Mouse (Mus musculus) limb, embryonic 13.5 days (tissue): ENCODE measurements around the gene Llgl2. TPM values are rescaled to one million over a fixed set of nuclear protein-coding genes. Genes with fewer than 3 reads are reported as not detected.

Experiments used
- ATAC-seq: fragments of 200-750 bp; cut with Nextera tagmentation; 2 replicates; pipeline ENCODE4 v1.8.0; 2017; ENCODE audit warnings: low read depth, moderate number of reproducible peaks, moderate TSS enrichment; ENCODE audit not compliant: low FRiP score
- H3K27ac ChIP-seq: fragments of 300-500 bp; sonication (generic); 2 replicates; pipeline ENCODE4 v1.5.1; 2015; ENCODE audit warnings: inconsistent platforms, mild to moderate bottlenecking, moderate library complexity
- H3K27me3 ChIP-seq: fragments of 300-500 bp; sonication (generic); 2 replicates; pipeline ENCODE4 v1.6.1; 2015; ENCODE audit warnings: mild to moderate bottlenecking, inconsistent platforms
- H3K36me3 ChIP-seq: fragments of 300-500 bp; sonication (generic); 2 replicates; pipeline ENCODE4 v1.6.1; 2015; ENCODE audit warnings: inconsistent platforms, mild to moderate bottlenecking, moderate library complexity
- H3K4me1 ChIP-seq: fragments of 300-500 bp; sonication (generic); 2 replicates; pipeline ENCODE4 v1.6.1; 2015; ENCODE audit warnings: inconsistent platforms
- H3K4me2 ChIP-seq: fragments of 300-500 bp; sonication (generic); replicated peaks from 2 replicates; pipeline ENCODE4 v1.6.1; 2015; ENCODE audit warnings: inconsistent platforms, mild to moderate bottlenecking, moderate library complexity
- H3K4me3 ChIP-seq: fragments of 300-500 bp; sonication (generic); 2 replicates; pipeline ENCODE4 v1.5.1; 2015; ENCODE audit warnings: moderate library complexity, mild to moderate bottlenecking, inconsistent platforms
- H3K9ac ChIP-seq: fragments of 300-500 bp; sonication (generic); 2 replicates; pipeline ENCODE4 v1.6.1; 2015; ENCODE audit warnings: mild to moderate bottlenecking, inconsistent platforms
- H3K9me3 ChIP-seq: fragments of 300-500 bp; sonication (generic); 2 replicates; pipeline ENCODE4 v1.6.1; 2016; ENCODE audit warnings: inconsistent platforms
- WGBS: fragments of 180-500 bp; shearing (Covaris S2); methylation state at CpG from one replicate; pipeline ENCODE4 v1.1.7; 2015; 5-methylcytosine and 5-hydroxymethylcytosine counted together
- polyA plus RNA-seq: library from polyadenylated mRNA; unstranded; fragments of >200 nt; fragmentation: Nextera tagmentation; extraction: Ambion mirVana; gene quantifications from 2 replicates; pipeline ENCODE4 v1.2.1, GENCODE M21; 2015

Gene Llgl2
- polyA plus RNA-seq: 4.8 and 6.0 TPM in 2 replicates

GRCm38 (mm10) chr11:115823774-115824740 lies at the start of gene Llgl2:
Gene Llgl2 (plus strand): TSS chr11:115824049.
- ATAC-seq: peak; percentile 90
- Histone ChIP-seq H3K4me1 (peaks cover 17% of the 10 kb centered on the region), H3K9me3 (no peaks in the 10 kb centered on the region), H3K4me2 (peak within 1 kb of the TSS; percentile 93), H3K36me3 (peaks cover 37% of the 10 kb centered on the region), H3K27ac (no peak within 1 kb of the TSS), H3K9ac (peak within 1 kb of the TSS; percentile 73), H3K27me3 (peaks cover 23% of the 10 kb centered on the region), H3K4me3 (peak within 1 kb of the TSS; percentile 68)
- WGBS: under 1% methylated on average over 85 of the region's 87 CpGs

- Histone ChIP-seq H3K9ac (no peak overlapping the region), H3K9me3 (no peaks in the 10 kb centered on the region), H3K27ac (no peak overlapping the region), H3K4me2 (no peak overlapping the region), H3K4me3 (no peak overlapping the region), H3K27me3 (no peaks in the 10 kb centered on the region), H3K4me1 (peaks cover 31% of the 10 kb centered on the region), H3K36me3 (peaks cover 25% of the 10 kb centered on the region)
- no peak for ATAC-seq
- WGBS: 58% methylated on average over 4 of the region's 4 CpGs
Observed at GRCm38 (mm10) chr11:115774653-115775052, 49.2 kb upstream of the Llgl2 start.

GRCm38 (mm10) chr11:115775821-115776665 lies 47.8 kb upstream of the Llgl2 start:
- Histone ChIP-seq H3K9ac (no peak overlapping the region), H3K36me3 (peaks cover 23% of the 10 kb centered on the region), H3K9me3 (no peaks in the 10 kb centered on the region), H3K27me3 (no peaks in the 10 kb centered on the region), H3K4me2 (no peak overlapping the region), H3K27ac (peak overlapping the region; percentile 12; the same call in 1 of the 2 replicates), H3K4me1 (peaks cover 43% of the 10 kb centered on the region), H3K4me3 (no peak overlapping the region)
- no peak for ATAC-seq
- 38% methylated on average over 18 of the region's 18 CpGs for WGBS

- 70% methylated on average over 9 of the region's 9 CpGs for WGBS
- Histone ChIP-seq H3K27ac (peak overlapping the region; percentile 12; the same call in 1 of the 2 replicates), H3K27me3 (no peaks in the 10 kb centered on the region), H3K4me2 (no peak overlapping the region), H3K4me3 (no peak overlapping the region), H3K9ac (no peak overlapping the region), H3K4me1 (peaks cover 43% of the 10 kb centered on the region), H3K36me3 (peaks cover 30% of the 10 kb centered on the region), H3K9me3 (no peaks in the 10 kb centered on the region)
- ATAC-seq: no peak
Observed at GRCm38 (mm10) chr11:115776954-115777353, 46.9 kb upstream of the Llgl2 start.

GRCm38 (mm10) chr11:115777487-115778335 lies 46.1 kb upstream of the Llgl2 start:
- WGBS: 81% methylated on average over 17 of the region's 17 CpGs
- no peak overlapping the region for H3K4me3 ChIP-seq
- H3K4me1 ChIP-seq: peaks cover 46% of the 10 kb centered on the region
- H3K4me2 ChIP-seq: no peak overlapping the region
- ATAC-seq: peak; percentile 25; the same call in 1 of the 2 replicates
- H3K27me3 ChIP-seq: no peaks in the 10 kb centered on the region
- peaks cover 32% of the 10 kb centered on the region for H3K36me3 ChIP-seq
- no peak overlapping the region for H3K9ac ChIP-seq
- no peaks in the 10 kb centered on the region for H3K9me3 ChIP-seq
- H3K27ac ChIP-seq: peak overlapping the region; percentile 12; the same call in 1 of the 2 replicates

- 34% methylated on average over 9 of the region's 9 CpGs for WGBS
- peak; percentile 48; the same call in 1 of the 2 replicates for ATAC-seq
- H3K27ac ChIP-seq: peak overlapping the region; percentile 52
- 0 out of 2 replicates have a peak overlapping the region, but pooled peaks have one; percentile 7 for H3K4me2 ChIP-seq
- peaks cover 27% of the 10 kb centered on the region for H3K36me3 ChIP-seq
- peaks cover 50% of the 10 kb centered on the region for H3K4me1 ChIP-seq
- peak overlapping the region; percentile 31 for H3K9ac ChIP-seq
- H3K4me3 ChIP-seq: no peak overlapping the region
- no peaks in the 10 kb centered on the region for H3K27me3 ChIP-seq
- H3K9me3 ChIP-seq: no peaks in the 10 kb centered on the region
Observed at GRCm38 (mm10) chr11:115779038-115779571, 44.7 kb upstream of the Llgl2 start.

GRCm38 (mm10) chr11:115780141-115781070 lies 43.4 kb upstream of the Llgl2 start:
- 23% methylated on average over 20 of the region's 20 CpGs for WGBS
- peaks cover 29% of the 10 kb centered on the region for H3K36me3 ChIP-seq
- 0 out of 2 replicates have a peak overlapping the region, but pooled peaks have one; percentile 7 for H3K4me2 ChIP-seq
- no peaks in the 10 kb centered on the region for H3K9me3 ChIP-seq
- peaks cover 42% of the 10 kb centered on the region for H3K4me1 ChIP-seq
- H3K9ac ChIP-seq: 0 out of 2 replicates have a peak overlapping the region, but pooled peaks have one; percentile 43
- H3K27ac ChIP-seq: peak overlapping the region; percentile 22; the same call in 1 of the 2 replicates
- no peaks in the 10 kb centered on the region for H3K27me3 ChIP-seq
- ATAC-seq: no peak
- H3K4me3 ChIP-seq: no peak overlapping the region

GRCm38 (mm10) chr11:115786473-115786872 lies 37.4 kb upstream of the Llgl2 start:
- ATAC-seq: no peak
- H3K36me3 ChIP-seq: peaks cover 67% of the 10 kb centered on the region
- no peak overlapping the region for H3K4me3 ChIP-seq
- no peaks in the 10 kb centered on the region for H3K9me3 ChIP-seq
- no peak overlapping the region for H3K27ac ChIP-seq
- peaks cover 6% of the 10 kb centered on the region; the same call in 1 of the 2 replicates for H3K4me1 ChIP-seq
- no peak overlapping the region; the same call in 1 of the 2 replicates for H3K9ac ChIP-seq
- H3K27me3 ChIP-seq: no peaks in the 10 kb centered on the region
- 82% methylated on average over 6 of the region's 6 CpGs for WGBS
- H3K4me2 ChIP-seq: no peak overlapping the region

GRCm38 (mm10) chr11:115789787-115790186 lies 34.1 kb upstream of the Llgl2 start:
- peaks cover 92% of the 10 kb centered on the region for H3K36me3 ChIP-seq
- H3K9me3 ChIP-seq: no peaks in the 10 kb centered on the region
- no peaks in the 10 kb centered on the region for H3K4me1 ChIP-seq
- H3K9ac ChIP-seq: no peak overlapping the region
- no peak overlapping the region for H3K4me2 ChIP-seq
- no peak overlapping the region for H3K27ac ChIP-seq
- WGBS: 93% methylated on average over 7 of the region's 7 CpGs
- no peaks in the 10 kb centered on the region for H3K27me3 ChIP-seq
- H3K4me3 ChIP-seq: no peak overlapping the region
- ATAC-seq: no peak

- Histone ChIP-seq H3K9ac (no peak overlapping the region), H3K4me3 (no peak overlapping the region), H3K4me2 (no peak overlapping the region), H3K27ac (no peak overlapping the region), H3K27me3 (no peaks in the 10 kb centered on the region), H3K36me3 (peaks cover 97% of the 10 kb centered on the region), H3K4me1 (no peaks in the 10 kb centered on the region), H3K9me3 (no peaks in the 10 kb centered on the region)
- WGBS: 94% methylated on average over 16 of the region's 16 CpGs
- ATAC-seq: no peak
Observed at GRCm38 (mm10) chr11:115791919-115792318, 31.9 kb upstream of the Llgl2 start.
